Mouse (Mus musculus): ENCODE data around the gene Ublcp1. TPM values are rescaled to one million over a fixed set of nuclear protein-coding genes. Genes with fewer than 3 reads are reported as not detected.

The Ublcp1 gene
- polyA plus RNA-seq, 1 experiment, result 17.7 TPM

GRCm38 (mm10) chr11:44500966-44501365, 30.7 kb upstream of the Ublcp1 start:
- H3K79me2 ChIP-seq (ENCODE audit: control insufficient read depth, insufficient read depth), result no peaks in the 10 kb centered on the region
- TF ChIP-seq MAX (IDR thresholded peaks at IDR 0.05), result no peak
- TF ChIP-seq FOSL1 (IDR thresholded peaks at IDR 0.05; ENCODE audit: insufficient read depth, low read length, poor library complexity, severe bottlenecking), result no peak
- no peak for TF ChIP-seq MYOD1 (IDR thresholded peaks at IDR 0.05; ENCODE audit: control insufficient read depth, insufficient read length, low read depth)
- no peak for TF ChIP-seq CEBPB (IDR thresholded peaks at IDR 0.05; ENCODE audit: low read depth)
- no peak for TF ChIP-seq USF1 (IDR thresholded peaks at IDR 0.05; ENCODE audit: low read depth)
- H3K4me3 ChIP-seq (ENCODE audit: insufficient read depth, poor library complexity, severe bottlenecking), result no peak overlapping the region
- H3K79me3 ChIP-seq (ENCODE audit: low read depth), result no peaks in the 10 kb centered on the region
- H3K36me3 ChIP-seq (ENCODE audit: control insufficient read depth, insufficient read depth), result no peaks in the 10 kb centered on the region
- peaks cover 12% of the 10 kb centered on the region for H3K27me3 ChIP-seq (ENCODE audit: control insufficient read depth, insufficient read depth, insufficient read length)
- no peak overlapping the region for H3ac ChIP-seq (ENCODE audit: control insufficient read depth, insufficient read length, low read depth)

GRCm38 (mm10) chr11:44498412-44499272, 28.3 kb upstream of the Ublcp1 start:
- TF ChIP-seq CTCF (IDR thresholded peaks at IDR 0.05; ENCODE audit: control insufficient read depth, insufficient read depth, insufficient read length) (no peak), MYOG (IDR thresholded peaks at IDR 0.05; ENCODE audit: control insufficient read depth, extremely low read depth, insufficient read length) (no peak), MYOD1 (IDR thresholded peaks at IDR 0.05; ENCODE audit: control insufficient read depth, insufficient read length, low read depth) (no peak), MAX (IDR thresholded peaks at IDR 0.05) (no peak), FOSL1 (IDR thresholded peaks at IDR 0.05; ENCODE audit: insufficient read depth, low read length, poor library complexity, severe bottlenecking) (no peak), CEBPB (IDR thresholded peaks at IDR 0.05; ENCODE audit: low read depth) (no peak), USF1 (IDR thresholded peaks at IDR 0.05; ENCODE audit: low read depth) (no peak)
- no peaks in the 10 kb centered on the region for H3K79me2 ChIP-seq (ENCODE audit: control insufficient read depth, insufficient read depth)
- no peaks in the 10 kb centered on the region for H3K36me3 ChIP-seq (ENCODE audit: control insufficient read depth, insufficient read depth)
- peaks cover 12% of the 10 kb centered on the region for H3K27me3 ChIP-seq (ENCODE audit: control insufficient read depth, insufficient read depth, insufficient read length)
- no peak overlapping the region for H3K4me3 ChIP-seq (ENCODE audit: insufficient read depth, poor library complexity, severe bottlenecking)
- H3K79me3 ChIP-seq (ENCODE audit: low read depth), result no peaks in the 10 kb centered on the region
- no peak overlapping the region for H3ac ChIP-seq (ENCODE audit: control insufficient read depth, insufficient read length, low read depth)

- Histone ChIP-seq H3K36me3 (ENCODE audit: control insufficient read depth, insufficient read depth) (no peaks in the 10 kb centered on the region), H3K79me2 (ENCODE audit: control insufficient read depth, insufficient read depth) (no peaks in the 10 kb centered on the region), H3K79me3 (ENCODE audit: low read depth) (no peaks in the 10 kb centered on the region), H3K4me3 (ENCODE audit: insufficient read depth, poor library complexity, severe bottlenecking) (no peak overlapping the region), H3ac (ENCODE audit: control insufficient read depth, insufficient read length, low read depth) (no peak overlapping the region), H3K27me3 (ENCODE audit: control insufficient read depth, insufficient read depth, insufficient read length) (peaks cover 12% of the 10 kb centered on the region)
- TF ChIP-seq MYOD1 (IDR thresholded peaks at IDR 0.05; ENCODE audit: control insufficient read depth, insufficient read length, low read depth) (no peak), CTCF (IDR thresholded peaks at IDR 0.05; ENCODE audit: control insufficient read depth, insufficient read depth, insufficient read length) (no peak), USF1 (IDR thresholded peaks at IDR 0.05; ENCODE audit: low read depth) (no peak), MYOG (IDR thresholded peaks at IDR 0.05; ENCODE audit: control insufficient read depth, extremely low read depth, insufficient read length) (no peak), CEBPB (IDR thresholded peaks at IDR 0.05; ENCODE audit: low read depth) (no peak), MAX (IDR thresholded peaks at IDR 0.05) (no peak), FOSL1 (IDR thresholded peaks at IDR 0.05; ENCODE audit: insufficient read depth, low read length, poor library complexity, severe bottlenecking) (no peak)
These were observed 25.9 kb upstream of the Ublcp1 start for GRCm38 (mm10) chr11:44496217-44496616.

- H3K36me3 ChIP-seq (ENCODE audit: control insufficient read depth, insufficient read depth), result no peaks in the 10 kb centered on the region
- H3ac ChIP-seq (ENCODE audit: control insufficient read depth, insufficient read length, low read depth), result no peak overlapping the region
- peaks cover 7% of the 10 kb centered on the region for H3K27me3 ChIP-seq (ENCODE audit: control insufficient read depth, insufficient read depth, insufficient read length)
- no peaks in the 10 kb centered on the region for H3K79me3 ChIP-seq (ENCODE audit: low read depth)
- H3K79me2 ChIP-seq (ENCODE audit: control insufficient read depth, insufficient read depth), result no peaks in the 10 kb centered on the region
- H3K4me3 ChIP-seq (ENCODE audit: insufficient read depth, poor library complexity, severe bottlenecking), result no peak overlapping the region
- no peak for TF ChIP-seq CEBPB (IDR thresholded peaks at IDR 0.05; ENCODE audit: low read depth)
- TF ChIP-seq USF1 (IDR thresholded peaks at IDR 0.05; ENCODE audit: low read depth), result no peak
- no peak for TF ChIP-seq MAX (IDR thresholded peaks at IDR 0.05)
- TF ChIP-seq FOSL1 (IDR thresholded peaks at IDR 0.05; ENCODE audit: insufficient read depth, low read length, poor library complexity, severe bottlenecking), result no peak
- no peak for TF ChIP-seq MYOD1 (IDR thresholded peaks at IDR 0.05; ENCODE audit: control insufficient read depth, insufficient read length, low read depth)
- no peak for TF ChIP-seq CTCF (IDR thresholded peaks at IDR 0.05; ENCODE audit: control insufficient read depth, insufficient read depth, insufficient read length)
- TF ChIP-seq MYOG (IDR thresholded peaks at IDR 0.05; ENCODE audit: control insufficient read depth, extremely low read depth, insufficient read length), result no peak
These were observed 24.5 kb upstream of the Ublcp1 start for GRCm38 (mm10) chr11:44494643-44495323.

GRCm38 (mm10) chr11:44489117-44489516, 18.8 kb upstream of the Ublcp1 start:
- TF ChIP-seq FOSL1 (IDR thresholded peaks at IDR 0.05; ENCODE audit: insufficient read depth, low read length, poor library complexity, severe bottlenecking), result no peak
- no peak for TF ChIP-seq MYOD1 (IDR thresholded peaks at IDR 0.05; ENCODE audit: control insufficient read depth, insufficient read length, low read depth)
- no peak for TF ChIP-seq CEBPB (IDR thresholded peaks at IDR 0.05; ENCODE audit: low read depth)
- no peak for TF ChIP-seq CTCF (IDR thresholded peaks at IDR 0.05; ENCODE audit: control insufficient read depth, insufficient read depth, insufficient read length)
- TF ChIP-seq MYOG (IDR thresholded peaks at IDR 0.05; ENCODE audit: control insufficient read depth, extremely low read depth, insufficient read length), result no peak
- no peak for TF ChIP-seq MAX (IDR thresholded peaks at IDR 0.05)
- no peak for TF ChIP-seq USF1 (IDR thresholded peaks at IDR 0.05; ENCODE audit: low read depth)
- Histone ChIP-seq H3K27me3 (ENCODE audit: control insufficient read depth, insufficient read depth, insufficient read length) (no peaks in the 10 kb centered on the region), H3K79me3 (ENCODE audit: low read depth) (no peaks in the 10 kb centered on the region), H3ac (ENCODE audit: control insufficient read depth, insufficient read length, low read depth) (no peak overlapping the region), H3K79me2 (ENCODE audit: control insufficient read depth, insufficient read depth) (no peaks in the 10 kb centered on the region), H3K36me3 (ENCODE audit: control insufficient read depth, insufficient read depth) (no peaks in the 10 kb centered on the region), H3K4me3 (ENCODE audit: insufficient read depth, poor library complexity, severe bottlenecking) (no peak overlapping the region)
